Mouse (Mus musculus) hindlimb bud, embryonic 11.5 days (tissue): Measurements from ENCODE around the gene Abi3bp.

Experiments
- DNase-seq: peaks from one replicate; pipeline ENCODE4 v3.0.0-alpha.2; 2012; ENCODE audit warnings: low read depth, low spot score; ENCODE audit errors: extremely low spot score

The Abi3bp gene

GRCm38 (mm10) chr16:56502134-56502533 lies 24.5 kb downstream of the Abi3bp start:
- no peak for DNase-seq

DNA sequence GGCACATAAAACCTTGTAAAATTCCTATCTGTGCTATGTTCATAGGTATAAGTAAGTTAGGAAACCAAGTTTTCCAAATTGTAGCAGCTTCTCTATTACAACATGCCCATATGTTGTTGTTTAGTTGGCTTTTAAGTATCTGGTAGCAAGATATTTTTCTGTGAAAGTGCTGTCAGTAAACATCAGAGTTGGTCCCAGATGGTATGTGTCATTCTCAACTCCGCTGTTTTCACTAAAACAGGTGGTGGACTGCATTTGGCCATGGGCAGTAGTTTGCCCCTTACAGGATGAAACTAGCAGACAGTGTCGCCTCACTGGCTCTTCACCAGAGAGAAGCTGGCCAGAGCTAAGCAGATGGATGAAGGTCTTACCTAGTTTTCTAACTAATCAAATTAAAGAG lies 26.3 kb downstream of the Abi3bp start:
- DNase-seq, result no peak

GRCm38 (mm10) chr16:56518024-56518423 lies 40.3 kb downstream of the Abi3bp start:
- DNase-seq, result no peak

GRCm38 (mm10) chr16:56524359-56524758 lies 46.7 kb downstream of the Abi3bp start:
- no peak for DNase-seq

- DNase-seq, result no peak
Observed at GRCm38 (mm10) chr16:56526482-56526881, 48.8 kb downstream of the Abi3bp start.

DNA sequence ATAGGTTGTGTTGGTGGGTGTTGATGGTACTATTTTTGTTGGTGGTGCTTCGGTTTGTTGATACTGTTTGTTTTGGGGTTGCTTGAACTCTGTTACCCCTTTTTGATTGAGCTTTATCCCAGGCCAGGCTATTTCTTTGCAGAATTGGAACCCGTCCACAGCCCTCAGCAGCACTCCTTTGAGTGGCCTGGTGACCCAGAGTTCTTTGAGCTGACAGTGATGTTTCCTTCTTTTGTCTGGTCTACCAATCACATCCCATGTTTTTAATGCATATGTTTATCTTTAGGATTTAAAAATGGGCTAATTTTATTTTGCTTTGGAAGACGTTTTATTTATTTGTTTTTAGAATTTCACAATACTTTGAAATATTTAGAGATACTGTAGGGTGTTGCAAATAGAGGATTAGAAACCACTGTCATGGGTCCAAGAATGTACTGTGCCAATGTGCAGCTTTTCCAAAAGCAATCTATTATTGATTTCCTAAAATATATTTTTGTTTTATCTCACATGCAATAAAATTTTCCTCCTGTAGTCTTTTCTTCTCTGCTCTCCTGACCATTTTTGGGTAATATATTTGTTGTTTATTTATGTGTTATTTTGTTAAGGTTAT lies 50.5 kb downstream of the Abi3bp start:
- DNase-seq, result no peak

GRCm38 (mm10) chr16:56579536-56579935 lies 101.9 kb downstream of the Abi3bp start:
- no peak for DNase-seq

GRCm38 (mm10) chr16:56593581-56593980 lies 115.9 kb downstream of the Abi3bp start:
- DNase-seq, result no peak

GRCm38 (mm10) chr16:56594866-56595265 lies 117.2 kb downstream of the Abi3bp start:
- DNase-seq, result no peak

DNA sequence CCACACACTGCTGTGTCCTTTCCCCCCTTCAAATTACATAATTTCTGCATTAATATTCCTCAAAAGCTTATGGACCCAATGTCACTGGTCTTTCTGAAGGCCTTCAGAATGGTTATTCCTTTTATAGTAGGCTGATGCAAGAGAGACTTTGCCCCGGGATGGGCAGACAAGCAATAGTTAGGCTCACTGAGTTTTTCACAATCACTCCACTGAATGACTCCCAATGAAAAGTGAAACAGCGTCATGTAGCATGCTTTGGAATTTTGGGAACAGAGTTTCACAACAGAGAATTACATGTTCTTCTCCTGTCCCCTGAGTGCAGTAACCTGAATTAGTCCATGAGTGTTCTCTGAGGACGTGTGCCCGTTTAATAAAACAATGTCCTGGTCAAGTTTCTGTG lies 120.7 kb downstream of the Abi3bp start:
- DNase-seq, result no peak

GRCm38 (mm10) chr16:56602394-56602793 lies 124.7 kb downstream of the Abi3bp start:
- no peak for DNase-seq

GRCm38 (mm10) chr16:56610572-56610971 lies 132.9 kb downstream of the Abi3bp start:
- DNase-seq, result no peak

GRCm38 (mm10) chr16:56611096-56611867 lies 133.6 kb downstream of the Abi3bp start:
- DNase-seq, result no peak

DNA sequence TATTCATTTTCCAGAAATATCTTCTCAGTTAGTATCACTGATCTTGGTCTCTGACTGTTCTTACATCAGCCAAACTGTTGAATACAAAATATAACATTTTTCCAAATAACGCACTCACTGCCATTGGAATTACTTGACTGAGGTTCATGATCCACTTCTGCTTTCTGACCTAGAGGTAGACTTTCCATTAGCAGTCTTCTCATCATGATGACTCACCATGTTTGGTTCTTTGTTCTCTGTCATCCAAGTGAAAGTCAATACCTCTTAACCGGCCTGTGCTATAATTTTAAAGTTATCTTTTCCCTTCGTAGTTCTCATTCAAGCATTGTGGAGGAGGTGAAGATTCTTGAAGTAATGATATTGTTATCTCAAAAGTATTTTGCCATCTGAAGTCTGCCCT lies 160.9 kb downstream of the Abi3bp start:
- no peak for DNase-seq

- DNase-seq, result no peak
Observed at GRCm38 (mm10) chr16:56645251-56645650, 167.6 kb downstream of the Abi3bp start.

DNA sequence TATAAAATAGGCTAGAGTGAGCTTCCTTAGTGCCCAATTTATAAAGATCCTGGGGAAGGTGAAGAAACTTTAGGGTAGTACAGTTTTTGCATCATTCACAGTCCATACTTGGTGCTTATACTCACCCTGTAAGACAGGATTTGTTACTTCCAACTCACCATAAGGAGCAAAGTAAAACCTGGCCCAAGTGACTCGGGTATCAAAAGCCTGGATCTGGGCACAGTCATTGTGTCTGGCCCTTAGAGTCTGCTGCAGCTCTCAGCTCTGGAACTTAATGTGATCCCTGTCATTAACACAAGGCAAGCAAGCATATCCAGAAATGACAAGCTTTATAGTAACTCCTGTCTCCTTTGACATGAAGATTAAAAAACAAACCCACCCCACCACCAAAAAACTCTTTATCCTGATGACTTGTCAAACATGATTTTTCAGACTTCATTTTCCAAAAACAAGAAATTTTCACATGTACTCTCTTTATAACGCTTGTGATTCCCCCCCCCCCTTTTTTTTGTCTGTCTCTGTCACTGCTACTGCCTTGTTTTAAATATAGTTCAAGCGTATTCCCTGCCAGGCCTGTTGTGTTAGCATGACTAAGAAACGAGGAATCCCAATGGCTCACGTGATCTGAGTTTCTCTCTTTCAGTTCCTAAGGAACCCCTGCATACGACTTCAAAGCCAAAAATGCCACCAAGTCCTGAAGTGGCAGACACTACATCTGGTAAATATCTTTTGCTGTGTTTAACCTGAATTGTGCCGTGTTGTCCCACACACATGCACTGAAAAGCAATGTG lies 168.9 kb downstream of the Abi3bp start:
- DNase-seq, result no peak

DNA sequence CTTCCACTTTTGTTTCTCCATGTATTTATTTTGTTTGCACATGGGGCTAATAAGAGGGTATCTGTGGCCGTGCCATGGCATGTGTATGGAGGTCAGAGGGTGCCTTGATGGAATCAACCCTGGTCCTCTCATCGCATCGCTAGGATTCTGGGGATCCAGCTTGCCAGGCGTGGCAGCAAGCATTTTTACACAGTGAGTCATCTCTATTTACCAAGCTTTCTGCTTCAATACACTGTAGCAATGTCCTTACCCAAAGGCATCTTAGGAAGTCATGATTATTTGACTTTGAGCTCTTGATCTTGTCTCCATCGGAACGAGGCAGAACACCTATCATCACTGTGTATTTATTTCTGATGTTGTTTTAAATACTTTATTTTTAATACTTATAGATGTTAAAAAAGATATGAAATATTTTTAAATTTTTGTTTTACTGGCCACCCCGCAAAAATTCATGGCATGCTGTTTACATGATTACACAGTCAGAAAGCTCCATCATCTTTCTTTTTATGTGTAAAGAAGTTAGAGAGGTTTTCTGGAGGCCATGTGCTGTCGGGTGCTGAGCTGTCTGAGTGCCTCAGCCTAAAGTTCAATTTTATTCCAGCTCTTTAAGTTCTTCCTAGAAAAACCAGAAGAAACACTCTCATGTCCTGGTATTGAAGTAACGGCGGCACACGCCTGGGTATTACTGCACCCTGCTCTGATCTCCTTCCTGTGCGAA lies 177.7 kb downstream of the Abi3bp start:
- no peak for DNase-seq

DNA sequence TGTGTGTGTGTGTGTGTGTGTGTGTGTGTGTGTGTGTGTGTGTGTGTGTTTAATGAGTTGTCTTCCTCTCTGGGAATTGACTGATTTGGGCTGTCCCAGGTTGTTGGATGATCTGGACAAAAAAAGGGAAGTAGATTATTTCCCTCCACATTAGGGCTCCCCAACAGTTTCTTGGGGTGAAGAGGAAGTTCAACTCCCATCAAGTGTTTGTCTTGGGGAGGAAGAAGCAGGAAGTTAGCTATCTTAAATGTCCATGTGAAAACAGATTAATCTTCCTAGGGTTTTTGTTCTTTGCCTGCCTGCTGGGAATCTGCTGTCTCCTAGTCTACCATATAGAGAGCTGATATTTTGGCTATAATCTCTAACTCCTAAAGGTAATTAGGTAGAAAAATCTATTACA lies 181.2 kb downstream of the Abi3bp start:
- DNase-seq, result no peak

DNA sequence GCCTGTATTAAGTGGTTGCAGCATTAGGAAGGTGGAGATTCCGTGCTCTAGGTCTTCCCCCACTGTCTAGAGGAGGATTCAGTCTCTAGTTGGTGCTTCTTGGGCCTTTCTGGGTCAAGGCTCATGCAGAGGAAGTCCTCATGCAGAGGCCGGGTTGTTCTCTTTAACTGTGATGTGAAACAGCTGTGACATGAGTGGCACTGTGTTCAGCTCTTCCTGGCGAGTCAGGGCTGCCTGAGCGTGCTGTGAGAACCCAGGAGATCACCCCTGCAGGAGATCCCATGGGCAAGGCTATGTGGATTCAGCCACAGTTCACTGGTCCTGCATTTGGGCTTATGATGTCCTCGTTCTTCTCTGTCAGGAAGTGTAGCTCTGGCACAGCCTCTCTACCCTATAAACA lies 191.8 kb downstream of the Abi3bp start:
- no peak for DNase-seq

DNA sequence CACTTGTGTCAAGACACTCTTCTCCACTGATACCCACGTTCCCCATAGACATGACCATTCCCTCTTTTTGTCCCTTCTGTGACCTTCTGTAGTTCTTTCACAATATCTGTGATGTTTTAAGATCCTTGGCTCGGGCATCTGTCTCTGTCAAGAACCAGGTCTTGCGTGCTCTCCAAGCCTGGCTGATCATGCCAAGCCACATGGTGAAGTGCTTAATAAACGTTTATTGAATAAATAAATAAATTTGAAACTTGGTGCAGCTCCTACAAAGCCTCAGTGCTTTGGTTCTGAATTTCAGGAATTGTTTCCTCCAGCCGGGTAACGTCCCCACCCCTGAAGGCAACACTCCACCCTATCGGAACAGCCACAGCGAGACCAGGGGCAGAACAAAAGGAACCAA lies 193.3 kb downstream of the Abi3bp start:
- no peak for DNase-seq

DNA sequence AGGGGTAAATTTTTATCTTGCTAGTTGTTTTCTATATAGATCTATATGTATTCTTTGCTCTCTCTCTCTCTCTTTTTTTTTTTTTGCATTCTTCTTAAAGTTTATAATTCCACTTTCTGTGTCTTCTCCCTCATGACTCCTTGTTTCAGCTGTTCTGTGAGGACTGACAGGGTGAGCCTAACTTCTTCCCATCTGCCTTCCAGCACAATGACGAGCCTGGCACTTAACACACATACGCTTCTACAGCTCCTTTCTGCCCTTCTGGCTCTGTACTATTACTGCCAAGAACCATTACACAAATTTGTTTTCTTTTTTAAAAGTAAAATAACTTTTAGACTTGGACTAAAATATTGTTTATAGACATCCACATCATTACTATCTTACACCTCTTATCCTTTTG lies 195.7 kb downstream of the Abi3bp start:
- DNase-seq, result no peak
